Mouse (Mus musculus) liver, embryonic 14.5 days (tissue): ENCODE results near the gene Acaa1a.

Experiments
- CTCF ChIP-seq: IDR thresholded peaks from 2 replicates; pipeline ENCODE4 v1.5.1; 2016; ENCODE audit warnings: antibody characterized with exemption, low read depth, control low read depth
- EP300 ChIP-seq: IDR thresholded peaks from 2 replicates; pipeline ENCODE4 v1.6.1; 2016; ENCODE audit warnings: antibody characterized with exemption, low read depth

DNA sequence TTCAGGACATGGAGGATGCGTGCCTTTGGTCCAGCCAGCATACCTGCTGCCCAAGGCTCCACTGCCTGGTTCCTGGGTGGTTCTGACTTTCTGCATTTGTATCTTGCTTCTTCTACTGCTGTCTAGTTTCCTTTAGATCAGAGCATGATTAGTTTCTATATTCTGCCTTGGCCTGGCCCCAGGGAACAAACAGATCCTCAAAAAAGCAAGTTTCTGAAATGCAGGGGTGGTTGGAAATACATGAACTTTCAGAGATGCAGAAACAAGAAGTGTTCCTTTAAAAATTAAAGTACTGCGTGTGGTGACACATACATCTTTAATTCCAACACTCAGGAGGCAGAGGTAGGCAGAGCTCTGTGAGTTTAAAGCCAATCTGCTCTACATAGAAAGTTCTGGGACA, 4.6 kb upstream of the Acaa1a start:
- TF ChIP-seq EP300 (no peak), CTCF (no peak)
